27 mouse cellular contexts compared by ENCODE assay signal in the genomic region with DNA sequence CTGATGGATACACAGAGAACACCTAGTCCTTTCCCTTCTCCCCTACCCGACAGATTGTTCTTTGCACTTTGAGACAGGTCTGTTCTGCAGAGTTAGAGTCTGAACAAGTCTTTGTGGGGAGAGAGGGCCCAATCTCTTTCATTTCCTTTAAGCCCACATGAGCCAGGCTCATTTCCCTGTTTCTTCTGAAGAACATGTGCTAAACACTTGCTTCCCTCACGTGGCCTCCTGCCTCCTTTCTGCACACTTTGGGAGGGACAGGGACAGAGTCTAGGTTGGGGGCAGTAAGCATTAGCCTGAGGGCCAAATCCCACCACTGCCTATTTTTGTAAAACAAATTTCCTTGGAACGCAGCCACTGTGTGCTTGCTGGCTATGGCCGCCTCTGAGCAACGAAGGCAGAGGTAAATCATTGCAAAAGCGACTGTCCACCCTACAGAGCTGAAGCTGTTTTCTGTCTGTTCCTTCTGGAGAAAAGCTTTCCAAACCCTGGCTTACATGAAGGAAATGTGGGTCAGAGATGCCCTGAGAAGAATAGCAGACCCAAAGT.
DNase-seq lines count a peak whose midpoint lies in the region; ATAC-seq and TF ChIP-seq lines count a peak whose summit lies in the region.
"Had no signal": no experiment of that assay in that cellular context is flagged by ENCODE, and none has a peak within 500 bp of the region (broad histone marks: within the 10 kb centered on the region; RNA-seq: fewer than 3 reads in every experiment).

No protein-coding gene starts in this region.

- TF ChIP-seq POLR2A in brain, embryonic 14.5 days (IDR thresholded peaks at IDR 0.05; ENCODE audit: borderline replicate concordance, extremely low read depth, insufficient read depth, insufficient read length, poor library complexity, severe bottlenecking) = no peak

- WGBS in hindbrain, postnatal 0 days = 54% methylated on average over 6 of the region's 6 CpGs
- 83% methylated on average over 6 of the region's 6 CpGs for WGBS in hindbrain, embryonic 14.5 days
- 82% methylated on average over 6 of the region's 6 CpGs for WGBS in limb, embryonic 10.5 days
- 54% methylated on average over 6 of the region's 6 CpGs for whole genome bisulfite sequencing in stomach, embryonic 14.5 days
- 82% methylated on average over 6 of the region's 6 CpGs for WGBS in heart, embryonic 12.5 days

- H3K9ac ChIP-seq in hindbrain, postnatal 0 days (replicated peaks; ENCODE audit: low read length) = no peak overlapping the region
- H3K9ac ChIP-seq in hindbrain, embryonic 14.5 days = no peak overlapping the region
- no peak overlapping the region for H3K9ac ChIP-seq in stomach, embryonic 14.5 days (replicated peaks; ENCODE audit: low read depth, low read length)
- no peak overlapping the region for H3K9ac ChIP-seq in heart, embryonic 12.5 days
- H3K9ac ChIP-seq: liver, embryonic 13.5 days; lung, embryonic 15.5 days; midbrain, embryonic 12.5 days; neural tube, embryonic 15.5 days had no signal

- H3K27me3 ChIP-seq in hindbrain, postnatal 0 days (ENCODE audit: insufficient read depth, low read length) = no peaks in the 10 kb centered on the region
- H3K27me3 ChIP-seq in hindbrain, embryonic 14.5 days (ENCODE audit: control insufficient read depth, insufficient read depth, low read length) = no peaks in the 10 kb centered on the region
- H3K27me3 ChIP-seq in limb, embryonic 10.5 days (ENCODE audit: low read depth, poor library complexity, severe bottlenecking) = no peaks in the 10 kb centered on the region
- no peaks in the 10 kb centered on the region for H3K27me3 ChIP-seq in stomach, embryonic 14.5 days (ENCODE audit: control insufficient read depth, insufficient read depth, low read length)
- H3K27me3 ChIP-seq in heart, embryonic 12.5 days (replicated peaks) = no peaks in the 10 kb centered on the region
- H3K27me3 ChIP-seq: liver, embryonic 13.5 days; lung, embryonic 15.5 days; midbrain, embryonic 12.5 days; neural tube, embryonic 15.5 days; Patski had no signal

- no peaks in the 10 kb centered on the region for H3K4me1 ChIP-seq in hindbrain, postnatal 0 days (ENCODE audit: insufficient read depth, low read length)
- H3K4me1 ChIP-seq in hindbrain, embryonic 14.5 days (replicated peaks; ENCODE audit: control insufficient read depth, insufficient read depth, low read length) = no peaks in the 10 kb centered on the region
- H3K4me1 ChIP-seq in limb, embryonic 10.5 days = peaks cover 34% of the 10 kb centered on the region
- H3K4me1 ChIP-seq in stomach, embryonic 14.5 days (ENCODE audit: control insufficient read depth, insufficient read depth, low read length) = peaks cover 15% of the 10 kb centered on the region; the same call in 1 of the 2 replicates
- H3K4me1 ChIP-seq in heart, embryonic 12.5 days (replicated peaks) = no peaks in the 10 kb centered on the region
- H3K4me1 ChIP-seq: liver, embryonic 13.5 days; lung, embryonic 15.5 days; midbrain, embryonic 12.5 days had no signal

- no peak overlapping the region for H3K4me3 ChIP-seq in hindbrain, postnatal 0 days (ENCODE audit: low read length)
- no peak overlapping the region for H3K4me3 ChIP-seq in hindbrain, embryonic 14.5 days (replicated peaks; ENCODE audit: low read length)
- H3K4me3 ChIP-seq in limb, embryonic 10.5 days = no peak overlapping the region
- no peak overlapping the region for H3K4me3 ChIP-seq in stomach, embryonic 14.5 days (ENCODE audit: low read depth, low read length)
- H3K4me3 ChIP-seq in heart, embryonic 12.5 days = no peak overlapping the region
- H3K4me3 ChIP-seq: erythroblast, embryonic 14.5 days; heart, adult 2 months; hindbrain, embryonic 10.5 days; liver, embryonic 13.5 days; lung, embryonic 15.5 days; midbrain, embryonic 12.5 days; myocyte; neural tube, embryonic 15.5 days had no signal

- no peak overlapping the region for H3K27ac ChIP-seq in hindbrain, postnatal 0 days
- H3K27ac ChIP-seq in hindbrain, embryonic 14.5 days = no peak overlapping the region
- 0 out of 2 replicates have a peak overlapping the region, but pooled peaks have one; percentile 56 for H3K27ac ChIP-seq in limb, embryonic 10.5 days
- peak overlapping the region; percentile 33; the same call in 1 of the 2 replicates for H3K27ac ChIP-seq in stomach, embryonic 14.5 days (ENCODE audit: low read length)
- H3K27ac ChIP-seq in heart, embryonic 12.5 days (ENCODE audit: poor library complexity, severe bottlenecking) = no peak overlapping the region
- H3K27ac ChIP-seq: heart, adult 2 months; hindbrain, embryonic 10.5 days; liver, embryonic 13.5 days; lung, embryonic 15.5 days; macrophage; midbrain, embryonic 12.5 days; neural tube, embryonic 15.5 days had no signal

- no peaks in the 10 kb centered on the region for H3K9me3 ChIP-seq in hindbrain, postnatal 0 days (ENCODE audit: low read length)
- H3K9me3 ChIP-seq in hindbrain, embryonic 14.5 days (ENCODE audit: control insufficient read depth, low read length) = no peaks in the 10 kb centered on the region
- H3K9me3 ChIP-seq in limb, embryonic 10.5 days (replicated peaks) = no peaks in the 10 kb centered on the region
- no peaks in the 10 kb centered on the region for H3K9me3 ChIP-seq in stomach, embryonic 14.5 days (ENCODE audit: control insufficient read depth, low read depth, low read length)
- H3K9me3 ChIP-seq in heart, embryonic 12.5 days (replicated peaks) = no peaks in the 10 kb centered on the region
- H3K9me3 ChIP-seq: hindbrain, embryonic 10.5 days; liver, embryonic 13.5 days; lung, embryonic 15.5 days; midbrain, embryonic 12.5 days; neural tube, embryonic 15.5 days had no signal

- peak; percentile 10 for DNase-seq in hindbrain, postnatal 0 days (ENCODE audit: low spot score)
- no peak for DNase-seq in hindbrain, embryonic 14.5 days (ENCODE audit: low spot score)
- DNase-seq in brain, embryonic 14.5 days (ENCODE audit: low read depth) = peak; percentile 8
- no peak for DNase-seq in limb, embryonic 10.5 days (ENCODE audit: low spot score)
- DNase-seq in layer of hippocampus, postnatal 10 days (ENCODE audit: low spot score in 2 of 2) = no peak
- DNase-seq in left cerebral cortex, postnatal 25 days (ENCODE audit: low spot score in 2 of 2) = no peak
- DNase-seq: adrenal gland, postnatal 10 days; cerebellum, adult 11-12 months; cerebellum, postnatal 25 days; gastrocnemius, postnatal 14 days; heart, adult 2 months; layer of hippocampus, postnatal 36 days; liver, embryonic 13.5 days; right cerebral cortex, postnatal 4 days; thymus, postnatal 36 days had no signal

- TF ChIP-seq CTCF in hindbrain, postnatal 0 days (IDR thresholded peaks at IDR 0.05; ENCODE audit: low read depth) = no peak
- no peak for TF ChIP-seq CTCF in brain, embryonic 14.5 days (IDR thresholded peaks at IDR 0.05; ENCODE audit: borderline replicate concordance, extremely low read depth, insufficient read depth, insufficient read length)

- intact Hi-C loops in left cerebral cortex, postnatal 25 days (cut with DNase I) = no loop called here

- no peak overlapping the region for H3K4me2 ChIP-seq in hindbrain, postnatal 0 days (ENCODE audit: low read depth, low read length)
- no peak overlapping the region for H3K4me2 ChIP-seq in hindbrain, embryonic 14.5 days (replicated peaks)
- H3K4me2 ChIP-seq in stomach, embryonic 14.5 days (replicated peaks; ENCODE audit: low read depth, low read length) = no peak overlapping the region
- H3K4me2 ChIP-seq in heart, embryonic 12.5 days = no peak overlapping the region
- H3K4me2 ChIP-seq: liver, embryonic 13.5 days; lung, embryonic 15.5 days; midbrain, embryonic 12.5 days; neural tube, embryonic 15.5 days had no signal

- no peak for ATAC-seq in hindbrain, postnatal 0 days
- ATAC-seq in hindbrain, embryonic 14.5 days (ENCODE audit: low FRiP score) = no peak
- ATAC-seq in stomach, embryonic 14.5 days (ENCODE audit: insufficient number of reproducible peaks, insufficient read depth, low FRiP score, low read depth) = no peak
- ATAC-seq in heart, embryonic 12.5 days (ENCODE audit: insufficient number of reproducible peaks, low FRiP score) = no peak
- ATAC-seq: CD4-positive, CD25-positive, alpha-beta regulatory T cell, adult 4 months; forebrain, embryonic 14.5 days; Patski had no signal

- no peaks in the 10 kb centered on the region for H3K36me3 ChIP-seq in hindbrain, postnatal 0 days (ENCODE audit: insufficient read depth, low read length)
- H3K36me3 ChIP-seq in hindbrain, embryonic 14.5 days (replicated peaks; ENCODE audit: control insufficient read depth, insufficient read depth) = no peaks in the 10 kb centered on the region
- no peaks in the 10 kb centered on the region for H3K36me3 ChIP-seq in limb, embryonic 10.5 days
- no peaks in the 10 kb centered on the region for H3K36me3 ChIP-seq in stomach, embryonic 14.5 days (ENCODE audit: control insufficient read depth, insufficient read depth, low read length)
- no peaks in the 10 kb centered on the region for H3K36me3 ChIP-seq in heart, embryonic 12.5 days
- H3K36me3 ChIP-seq: hindbrain, embryonic 10.5 days; liver, embryonic 13.5 days; lung, embryonic 15.5 days; midbrain, embryonic 12.5 days; neural tube, embryonic 15.5 days had no signal

Comparison
In these comparisons a context has a peak if more than half of its experiments do, and no peak if none do; other contexts are left out.
1. DNase-seq: peak in hindbrain, postnatal 0 days (single experiment) and brain, embryonic 14.5 days (single experiment); none in hindbrain, embryonic 14.5 days (single experiment), limb, embryonic 10.5 days (single experiment), layer of hippocampus, postnatal 10 days (0 of 2) and left cerebral cortex, postnatal 25 days (0 of 2).
2. H3K27ac ChIP-seq: peak in limb, embryonic 10.5 days (single experiment) and stomach, embryonic 14.5 days (single experiment); none in hindbrain, postnatal 0 days (single experiment), hindbrain, embryonic 14.5 days (single experiment) and heart, embryonic 12.5 days (single experiment).